Mouse (Mus musculus): Measurements from ENCODE around the gene Zfp451. TPM values are rescaled to one million over a fixed set of nuclear protein-coding genes. Genes with fewer than 3 reads are reported as not detected.

Zfp451 gene
- total and polyA plus RNA-seq, 3 experiments, result 15.8 to 281 (median 20.6) TPM

- no peaks in the 10 kb centered on the region for H3K27me3 ChIP-seq (ENCODE audit: control insufficient read depth in 1 of 2, insufficient read depth in 2 of 2, low read length in 2 of 2)
- no peak for TF ChIP-seq POLR2A (IDR thresholded peaks at IDR 0.05; ENCODE audit: control insufficient read depth in 1 of 2, insufficient read depth in 1 of 2, low read depth in 1 of 2, low read length in 2 of 2, poor library complexity in 1 of 2)
- TF ChIP-seq EP300 (IDR thresholded peaks at IDR 0.05; ENCODE audit: low read depth in 1 of 2, low read length in 2 of 2), result no peak
- TF ChIP-seq MYB (IDR thresholded peaks at IDR 0.05; ENCODE audit: low read depth, low read length), result no peak
- TF ChIP-seq NRF1 (IDR thresholded peaks at IDR 0.05; ENCODE audit: insufficient read depth, low read depth, low read length, poor library complexity, severe bottlenecking), result no peak
- TF ChIP-seq MAX (IDR thresholded peaks at IDR 0.05; ENCODE audit: low read length), result no peak
- H3K36me3 ChIP-seq (ENCODE audit: control insufficient read depth in 1 of 2, insufficient read depth in 2 of 2, low read length in 2 of 2), result peaks cover 0 to 2% of the 10 kb centered on the region in 2 experiments; a peak in 1 of 4 replicates
- no peaks in the 10 kb centered on the region for H3K79me2 ChIP-seq (ENCODE audit: control insufficient read depth, insufficient read depth, low read length, poor library complexity)
- no peak for DNase-seq (ENCODE audit: low read depth, low spot score)
- no peaks in the 10 kb centered on the region for H3K4me1 ChIP-seq (ENCODE audit: control insufficient read depth in 1 of 2, insufficient read depth in 2 of 2, low read length in 2 of 2)
- no peak overlapping the region for H3K9ac ChIP-seq (ENCODE audit: control insufficient read depth, low read depth, low read length, poor library complexity, severe bottlenecking)
- H3K9me3 ChIP-seq (replicated peaks; ENCODE audit: insufficient read depth, low read length), result no peaks in the 10 kb centered on the region
- no peak overlapping the region for H3K4me3 ChIP-seq (ENCODE audit: control insufficient read depth in 1 of 2, insufficient read depth in 1 of 2, low read depth in 2 of 2, low read length in 2 of 2)
- no peak overlapping the region for H3K27ac ChIP-seq (ENCODE audit: control insufficient read depth, low read depth, low read length)
These were observed 81.4 kb downstream of the Zfp451 start for GRCm38 (mm10) chr1:33733044-33733443.

GRCm38 (mm10) chr1:33725086-33725485 lies 89.3 kb downstream of the Zfp451 start:
- Histone ChIP-seq H3K27ac (ENCODE audit: control insufficient read depth, low read depth, low read length) (no peak overlapping the region), H3K27me3 (ENCODE audit: control insufficient read depth in 1 of 2, insufficient read depth in 2 of 2, low read length in 2 of 2) (no peaks in the 10 kb centered on the region), H3K79me2 (ENCODE audit: control insufficient read depth, insufficient read depth, low read length, poor library complexity) (peaks cover 6% of the 10 kb centered on the region), H3K9ac (ENCODE audit: control insufficient read depth, low read depth, low read length, poor library complexity, severe bottlenecking) (no peak overlapping the region), H3K9me3 (replicated peaks; ENCODE audit: insufficient read depth, low read length) (no peaks in the 10 kb centered on the region), H3K4me1 (ENCODE audit: control insufficient read depth in 1 of 2, insufficient read depth in 2 of 2, low read length in 2 of 2) (peaks cover 4% of the 10 kb centered on the region in 2 experiments; a peak in 2 of 4 replicates), H3K36me3 (ENCODE audit: control insufficient read depth in 1 of 2, insufficient read depth in 2 of 2, low read length in 2 of 2) (peaks cover 4 to 6% of the 10 kb centered on the region in 2 experiments), H3K4me3 (ENCODE audit: control insufficient read depth in 1 of 2, insufficient read depth in 1 of 2, low read depth in 2 of 2, low read length in 2 of 2) (no peak overlapping the region)
- DNase-seq (ENCODE audit: low read depth, low spot score), result no peak
- no peak for TF ChIP-seq POLR2A (IDR thresholded peaks at IDR 0.05; ENCODE audit: control insufficient read depth in 1 of 2, insufficient read depth in 1 of 2, low read depth in 1 of 2, low read length in 2 of 2, poor library complexity in 1 of 2)
- TF ChIP-seq POLR2AphosphoS5 (IDR thresholded peaks at IDR 0.05; ENCODE audit: borderline replicate concordance, low read depth, low read length), result no peak
- no peak for TF ChIP-seq SMC3 (IDR thresholded peaks at IDR 0.05; ENCODE audit: low read depth, low read length)
- no peak for TF ChIP-seq E2F4 (IDR thresholded peaks at IDR 0.05; ENCODE audit: borderline replicate concordance, low read depth, low read length)
- no peak for TF ChIP-seq POLR2AphosphoS2 (IDR thresholded peaks at IDR 0.05; ENCODE audit: low read length)
- TF ChIP-seq TBP (IDR thresholded peaks at IDR 0.05; ENCODE audit: low read depth, low read length), result no peak
- no peak for TF ChIP-seq MYB (IDR thresholded peaks at IDR 0.05; ENCODE audit: low read depth, low read length)
- TF ChIP-seq ELF1 (IDR thresholded peaks at IDR 0.05; ENCODE audit: low read depth, low read length), result no peak
- TF ChIP-seq TCF12 (IDR thresholded peaks at IDR 0.05; ENCODE audit: low read depth, low read length), result no peak
- TF ChIP-seq RAD21 (IDR thresholded peaks at IDR 0.05; ENCODE audit: low read depth, low read length), result no peak
- TF ChIP-seq NRF1 (IDR thresholded peaks at IDR 0.05; ENCODE audit: insufficient read depth, low read depth, low read length, poor library complexity, severe bottlenecking), result no peak
- TF ChIP-seq MXI1 (IDR thresholded peaks at IDR 0.05; ENCODE audit: low read depth, low read length), result no peak

GRCm38 (mm10) chr1:33724516-33724915 lies 89.9 kb downstream of the Zfp451 start:
- no peak for TF ChIP-seq EP300 (IDR thresholded peaks at IDR 0.05; ENCODE audit: low read depth in 1 of 2, low read length in 2 of 2)
- TF ChIP-seq UBTF (IDR thresholded peaks at IDR 0.05; ENCODE audit: borderline replicate concordance, insufficient read depth, low read depth, low read length), result no peak
- TF ChIP-seq MAFK (IDR thresholded peaks at IDR 0.05; ENCODE audit: borderline replicate concordance, low read depth, low read length), result no peak
- TF ChIP-seq SIN3A (IDR thresholded peaks at IDR 0.05; ENCODE audit: low read length), result no peak
- TF ChIP-seq JUND (IDR thresholded peaks at IDR 0.05; ENCODE audit: low read depth, low read length), result no peak
- TF ChIP-seq GATA1 (IDR thresholded peaks at IDR 0.05; ENCODE audit: low read depth, low read length), result no peak
- TF ChIP-seq CHD1 (IDR thresholded peaks at IDR 0.05; ENCODE audit: low read depth, low read length), result no peak
- TF ChIP-seq ZKSCAN1 (IDR thresholded peaks at IDR 0.05; ENCODE audit: low read depth, low read length), result no peak
- TF ChIP-seq RCOR1 (IDR thresholded peaks at IDR 0.05; ENCODE audit: low read depth, low read length), result no peak
- no peak for TF ChIP-seq BHLHE40 (IDR thresholded peaks at IDR 0.05; ENCODE audit: borderline replicate concordance, low read depth, low read length)
- TF ChIP-seq CHD2 (IDR thresholded peaks at IDR 0.05; ENCODE audit: low read length), result no peak
- no peak for TF ChIP-seq MXI1 (IDR thresholded peaks at IDR 0.05; ENCODE audit: low read depth, low read length)
- TF ChIP-seq POLR2A (IDR thresholded peaks at IDR 0.05; ENCODE audit: control insufficient read depth in 1 of 2, insufficient read depth in 1 of 2, low read depth in 1 of 2, low read length in 2 of 2, poor library complexity in 1 of 2), result no peak
- TF ChIP-seq POLR2AphosphoS2 (IDR thresholded peaks at IDR 0.05; ENCODE audit: low read length), result no peak
- Histone ChIP-seq H3K79me2 (ENCODE audit: control insufficient read depth, insufficient read depth, low read length, poor library complexity) (peaks cover 9% of the 10 kb centered on the region), H3K9me3 (replicated peaks; ENCODE audit: insufficient read depth, low read length) (no peaks in the 10 kb centered on the region), H3K27me3 (ENCODE audit: control insufficient read depth in 1 of 2, insufficient read depth in 2 of 2, low read length in 2 of 2) (no peaks in the 10 kb centered on the region), H3K9ac (ENCODE audit: control insufficient read depth, low read depth, low read length, poor library complexity, severe bottlenecking) (no peak overlapping the region), H3K4me3 (ENCODE audit: control insufficient read depth in 1 of 2, insufficient read depth in 1 of 2, low read depth in 2 of 2, low read length in 2 of 2) (no peak overlapping the region), H3K4me1 (ENCODE audit: control insufficient read depth in 1 of 2, insufficient read depth in 2 of 2, low read length in 2 of 2) (peaks cover 4 to 5% of the 10 kb centered on the region in 2 experiments; a peak in 3 of 4 replicates), H3K27ac (ENCODE audit: control insufficient read depth, low read depth, low read length) (no peak overlapping the region), H3K36me3 (ENCODE audit: control insufficient read depth in 1 of 2, insufficient read depth in 2 of 2, low read length in 2 of 2) (peaks cover 4 to 6% of the 10 kb centered on the region in 2 experiments)
- DNase-seq (ENCODE audit: low read depth, low spot score), result no peak
